Mouse (Mus musculus) MEL (cell line): ENCODE results near the gene Tnfsfm13. TPM values are rescaled to one million over a fixed set of nuclear protein-coding genes. Genes with fewer than 3 reads are reported as not detected.

Experiments
- DNase-seq: peaks from one replicate; pipeline ENCODE4 v3.0.0; 2011; ENCODE audit warnings: low read depth, low spot score
- H3K27ac ChIP-seq: 2 replicates; pipeline ENCODE4 v1.5.1; 2012; ENCODE audit warnings: low read depth, mild to moderate bottlenecking, control low read depth, low read length, moderate library complexity; ENCODE audit not compliant: control insufficient read depth
- H3K27me3 ChIP-seq, 2 experiments: fragments of 150-350 bp in 1 of 2; sonication (generic) in 1 of 2; 2 replicates each; pipeline ENCODE4 v1.6.1; 2012; ENCODE audit warnings: low read length in 2 of 2, mild to moderate bottlenecking in 2 of 2, improper control_type of control experiment in 1 of 2, moderate library complexity in 1 of 2; ENCODE audit not compliant: insufficient read depth in 2 of 2, control insufficient read depth in 1 of 2
- H3K36me3 ChIP-seq, 2 experiments: 2 replicates each; pipeline ENCODE4 v1.6.1; 2012 to 2014; ENCODE audit warnings: low read length in 2 of 2, improper control_type of control experiment in 1 of 2, inconsistent platforms in 1 of 2, mild to moderate bottlenecking in 1 of 2; ENCODE audit not compliant: insufficient read depth in 2 of 2, control insufficient read depth in 1 of 2
- H3K4me1 ChIP-seq, 2 experiments: fragments of 150-350 bp in 1 of 2; sonication (generic) in 1 of 2; 2 replicates each; pipeline ENCODE4 v1.6.1; 2012; ENCODE audit warnings: low read length in 2 of 2, improper control_type of control experiment in 1 of 2, mild to moderate bottlenecking in 1 of 2; ENCODE audit not compliant: insufficient read depth in 2 of 2, control insufficient read depth in 1 of 2
- H3K4me3 ChIP-seq, 2 experiments: fragments of 150-350 bp in 1 of 2; sonication (generic) in 1 of 2; 2 replicates each; pipeline ENCODE4 v1.5.1; 2012; ENCODE audit warnings: low read depth in 2 of 2, low read length in 2 of 2, mild to moderate bottlenecking in 2 of 2, moderate library complexity in 2 of 2, control low read depth in 1 of 2, improper control_type of control experiment in 1 of 2; ENCODE audit not compliant: control insufficient read depth in 1 of 2, insufficient read depth in 1 of 2
- H3K79me2 ChIP-seq: 2 replicates; pipeline ENCODE4 v1.6.1; 2012; ENCODE audit warnings: mild to moderate bottlenecking, low read length, moderate library complexity; ENCODE audit not compliant: control insufficient read depth, poor library complexity, insufficient read depth
- H3K9ac ChIP-seq: 2 replicates; pipeline ENCODE4 v1.6.1; 2012; ENCODE audit warnings: low read depth, mild to moderate bottlenecking, control low read depth, low read length, moderate library complexity; ENCODE audit not compliant: control insufficient read depth, poor library complexity, severe bottlenecking
- H3K9me3 ChIP-seq: fragments of 150-350 bp; sonication (generic); replicated peaks from 2 replicates; pipeline ENCODE4 v1.6.1; 2012; ENCODE audit warnings: mild to moderate bottlenecking, low read length, improper control_type of control experiment, moderate library complexity; ENCODE audit not compliant: insufficient read depth
- BHLHE40 ChIP-seq: IDR thresholded peaks from 2 replicates; pipeline ENCODE4 v1.6.1; 2012; ENCODE audit warnings: low read depth, mild to moderate bottlenecking, inconsistent platforms, low read length, improper control_type of control experiment, borderline replicate concordance
- CHD2 ChIP-seq: IDR thresholded peaks from 2 replicates; pipeline ENCODE4 v1.6.1; 2011; ENCODE audit warnings: low read length, improper control_type of control experiment
- E2F4 ChIP-seq: IDR thresholded peaks from 2 replicates; pipeline ENCODE4 v1.6.1; 2011; ENCODE audit warnings: low read depth, low read length, improper control_type of control experiment, borderline replicate concordance
- ELF1 ChIP-seq: IDR thresholded peaks from 2 replicates; pipeline ENCODE4 v1.6.1; 2014; ENCODE audit warnings: low read depth, mild to moderate bottlenecking, inconsistent platforms, low read length, improper control_type of control experiment, moderate library complexity
- GABPA ChIP-seq: IDR thresholded peaks from 2 replicates; pipeline ENCODE4 v1.6.1; 2012; ENCODE audit warnings: low read depth, mild to moderate bottlenecking, inconsistent platforms, low read length, improper control_type of control experiment, moderate library complexity
- GATA1 ChIP-seq: IDR thresholded peaks from 2 replicates; pipeline ENCODE4 v1.6.1; 2011; ENCODE audit warnings: low read depth, low read length, improper control_type of control experiment
- HCFC1 ChIP-seq: IDR thresholded peaks from 2 replicates; pipeline ENCODE4 v1.6.1; 2012; ENCODE audit warnings: low read depth, mild to moderate bottlenecking, inconsistent platforms, low read length, improper control_type of control experiment, moderate library complexity
- MAX ChIP-seq: IDR thresholded peaks from 2 replicates; pipeline ENCODE4 v1.6.1; 2011; ENCODE audit warnings: low read length, improper control_type of control experiment
- MAZ ChIP-seq: IDR thresholded peaks from 2 replicates; pipeline ENCODE4 v1.6.1; 2012; ENCODE audit warnings: low read depth, mild to moderate bottlenecking, inconsistent platforms, low read length, improper control_type of control experiment
- MEF2A ChIP-seq: IDR thresholded peaks from 2 replicates; pipeline ENCODE4 v1.6.1; 2014; ENCODE audit warnings: low read depth, mild to moderate bottlenecking, inconsistent platforms, low read length, improper control_type of control experiment; ENCODE audit not compliant: poor library complexity, insufficient replicate concordance, severe bottlenecking; ENCODE audit errors: extremely low read depth
- MXI1 ChIP-seq: IDR thresholded peaks from 2 replicates; pipeline ENCODE4 v1.6.1; 2011; ENCODE audit warnings: mild to moderate bottlenecking, low read depth, low read length, improper control_type of control experiment
- MYC ChIP-seq: IDR thresholded peaks from 2 replicates; pipeline ENCODE4 v1.6.1; 2011; ENCODE audit warnings: low read depth, mild to moderate bottlenecking, low read length, improper control_type of control experiment, moderate library complexity
- NELFE ChIP-seq: IDR thresholded peaks from 2 replicates; pipeline ENCODE4 v1.6.1; 2011; ENCODE audit warnings: low read depth, low read length, improper control_type of control experiment
- SIN3A ChIP-seq: IDR thresholded peaks from 2 replicates; pipeline ENCODE4 v1.6.1; 2012; ENCODE audit warnings: low read length, improper control_type of control experiment, inconsistent platforms
- TBP ChIP-seq: IDR thresholded peaks from 2 replicates; pipeline ENCODE4 v1.8.0; 2011; ENCODE audit warnings: low read depth, low read length, improper control_type of control experiment
- TCF12 ChIP-seq: IDR thresholded peaks from 2 replicates; pipeline ENCODE4 v1.6.1; 2014; ENCODE audit warnings: low read depth, mild to moderate bottlenecking, inconsistent platforms, low read length, improper control_type of control experiment, moderate library complexity
- ZC3H11A ChIP-seq: IDR thresholded peaks from 2 replicates; pipeline ENCODE4 v1.6.1; 2012; ENCODE audit warnings: low read depth, mild to moderate bottlenecking, inconsistent platforms, low read length, improper control_type of control experiment
- ZNF384 ChIP-seq: IDR thresholded peaks from 2 replicates; pipeline ENCODE4 v1.6.1; 2012; ENCODE audit warnings: low read depth, mild to moderate bottlenecking, inconsistent platforms, low read length, improper control_type of control experiment
- polyA plus RNA-seq, 2 experiments: library from polyadenylated mRNA; stranded (reverse) in 1 of 2; unstranded in 1 of 2; fragments of >175 nt in 1 of 2; fragments of >200 nt in 1 of 2; gene quantifications; 2 replicates each; pipeline versions ENCODE4 v1.2.1 to v1.2.4; 2012; ENCODE audit warnings: low replicate concordance in 2 of 2, low read depth in 1 of 2; ENCODE audit not compliant: insufficient read length in 2 of 2, insufficient read depth in 1 of 2, missing spikeins in 1 of 2
- total RNA-seq: library from RNA; depleted of rRNA; stranded (reverse); fragments of 300-350 nt; gene quantifications from 2 replicates; pipeline ENCODE4 v1.2.3, GENCODE M21; 2012

The Tnfsfm13 gene
- total and polyA plus RNA-seq, 3 experiments = not detected

GRCm38 (mm10) chr11:69708614-69709265 lies 12.8 kb upstream of the Tnfsfm13 start:
- Histone ChIP-seq H3K9me3 (no peaks in the 10 kb centered on the region), H3K9ac (no peak overlapping the region), H3K27me3 (peaks cover 0 to 2% of the 10 kb centered on the region in 2 experiments; a peak in 1 of 4 replicates), H3K36me3 (no peaks in the 10 kb centered on the region), H3K4me1 (no peaks in the 10 kb centered on the region), H3K27ac (no peak overlapping the region), H3K79me2 (no peaks in the 10 kb centered on the region), H3K4me3 (no peak overlapping the region)
- no peak for TF ChIP-seq ZNF384
- no peak for TF ChIP-seq BHLHE40
- no peak for TF ChIP-seq E2F4
- TF ChIP-seq ZC3H11A = no peak
- no peak for TF ChIP-seq TBP
- no peak for TF ChIP-seq NELFE
- TF ChIP-seq SIN3A = no peak
- TF ChIP-seq HCFC1 = no peak
- no peak for TF ChIP-seq MXI1
- no peak for DNase-seq

DNA sequence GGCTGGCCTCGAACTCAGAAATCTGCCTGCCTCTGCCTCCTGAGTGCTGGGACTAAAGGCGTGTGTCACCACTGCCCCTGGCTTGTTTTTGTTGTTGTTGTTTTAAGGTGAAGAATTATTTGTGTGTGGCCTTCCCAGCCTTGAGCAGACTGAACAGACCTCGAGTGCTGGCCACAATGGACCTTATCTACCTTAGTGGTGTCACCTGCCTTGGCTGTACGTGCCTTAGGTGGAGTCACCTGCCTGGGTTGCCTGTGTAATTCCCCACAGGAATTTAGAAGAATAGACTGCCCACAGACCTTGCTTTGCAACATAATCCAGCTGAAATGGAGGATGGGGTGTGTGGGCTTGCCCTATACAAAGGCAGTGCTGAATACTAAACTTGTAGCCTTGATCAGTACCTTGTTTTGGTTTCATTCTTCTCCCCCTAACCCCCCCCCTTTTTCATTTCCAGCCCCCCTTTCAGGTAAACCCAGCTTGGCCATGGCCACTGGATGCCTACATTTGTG lies 12.0 kb upstream of the Tnfsfm13 start:
- no peak overlapping the region for H3K4me3 ChIP-seq
- no peaks in the 10 kb centered on the region for H3K36me3 ChIP-seq
- no peak for DNase-seq
- no peak overlapping the region for H3K9ac ChIP-seq
- H3K27me3 ChIP-seq = peaks cover 0 to 2% of the 10 kb centered on the region in 2 experiments; a peak in 1 of 4 replicates
- H3K27ac ChIP-seq = no peak overlapping the region
- H3K4me1 ChIP-seq = no peaks in the 10 kb centered on the region
- no peak for TF ChIP-seq ELF1
- no peak for TF ChIP-seq MYC
- no peak for TF ChIP-seq TCF12
- no peak for TF ChIP-seq GATA1
- no peak for TF ChIP-seq ZNF384
- TF ChIP-seq MEF2A = no peak
- TF ChIP-seq MAX = no peak
- TF ChIP-seq CHD2 = no peak
- no peak for TF ChIP-seq GABPA
- TF ChIP-seq MAZ = no peak
- no peaks in the 10 kb centered on the region for H3K79me2 ChIP-seq
- H3K9me3 ChIP-seq = no peaks in the 10 kb centered on the region
